Mouse (Mus musculus): ENCODE measurements around the gene Calca. TPM values are rescaled to one million over a fixed set of nuclear protein-coding genes. Genes with fewer than 3 reads are reported as not detected.

The Calca gene
- polyA plus RNA-seq, 1 experiment from 2014 or later: 14.0 TPM

Other genes starting within 250 kb of the Calca start
- gene Pde3b, start 221.1 kb downstream of the Calca start, polyA plus RNA-seq (2015; fragmentation: Nextera tagmentation; extraction: Ambion mirVana): 4.8 and 5.2 TPM in 2 replicates
- 1.4 and 1.9 TPM in 2 replicates for gene Cyp2r1, start 73.4 kb downstream of the Calca start, polyA plus RNA-seq (2015; fragmentation: Nextera tagmentation; extraction: Ambion mirVana)
- gene Calcb, start 82.3 kb upstream of the Calca start, polyA plus RNA-seq (2015; fragmentation: Nextera tagmentation; extraction: Ambion mirVana): 6.2 and 6.3 TPM in 2 replicates
- 9.3 and 11.4 TPM in 2 replicates for gene Insc, start 107.3 kb upstream of the Calca start, polyA plus RNA-seq (2015; fragmentation: Nextera tagmentation; extraction: Ambion mirVana)

Data from neural tube, embryonic 13.5 days (tissue).